Mouse (Mus musculus): Measurements from ENCODE around the gene Lrfn5. TPM values are rescaled to one million over a fixed set of nuclear protein-coding genes. Genes with fewer than 3 reads are reported as not detected.

Gene Lrfn5
- 0.41 and 0.76 TPM in 2 replicates for polyA plus RNA-seq (2014; fragmentation: Nextera tagmentation; extraction: Ambion mirVana)

DNA sequence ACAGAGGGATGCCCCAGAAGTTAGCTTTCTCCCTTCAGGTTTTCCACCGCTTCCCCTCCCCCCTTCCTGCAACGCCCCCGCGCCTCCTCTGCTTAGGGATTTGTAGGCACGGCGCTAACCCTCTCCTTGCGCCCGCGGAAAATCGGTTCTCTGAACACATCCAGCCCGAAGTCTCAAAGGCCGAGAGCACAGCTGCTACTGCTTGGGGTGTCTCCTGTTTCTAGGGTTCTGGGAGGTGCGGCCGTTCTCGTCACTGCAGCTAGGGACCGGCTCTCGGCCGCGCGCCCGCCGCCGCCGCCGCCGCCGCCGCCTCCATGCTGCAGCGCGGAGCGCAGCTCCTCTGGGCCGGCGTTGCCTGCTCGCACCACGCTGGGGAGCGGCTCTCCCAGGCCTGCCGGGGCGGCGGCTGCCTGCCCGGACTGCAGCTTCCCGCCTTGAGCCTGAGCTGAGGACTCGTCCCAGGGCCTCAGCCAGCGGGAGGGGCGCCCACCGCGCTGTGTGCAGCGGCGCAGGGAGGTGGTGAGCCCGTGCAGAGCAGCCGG lies at the start of gene Lrfn5:
Lrfn5 (plus strand) TSS at position 322 of the 542 bp plus-strand sequence.
- no peak within 1 kb of the TSS for H3K27ac ChIP-seq (replicated peaks; ENCODE audit: low read depth, low read length)
- H3K4me3 ChIP-seq (ENCODE audit: low read depth, low read length), result peak within 1 kb of the TSS; percentile 48
- peak within 1 kb of the TSS; percentile 58 for H3K9ac ChIP-seq (ENCODE audit: low read length)
- H3K9me3 ChIP-seq (ENCODE audit: control insufficient read depth, low read length), result no peaks in the 10 kb centered on the region
- ATAC-seq (ENCODE audit: insufficient number of reproducible peaks, low FRiP score, low TSS enrichment, low read depth) (peak; percentile 87), DNase-seq (ENCODE audit: low spot score) (peak; percentile 78)
- H3K4me1 ChIP-seq (ENCODE audit: control insufficient read depth, insufficient read depth, low read length), result 0 out of 2 replicates have a peak, but pooled peaks cover 6% of the 10 kb centered on the region
- no peaks in the 10 kb centered on the region for H3K36me3 ChIP-seq (ENCODE audit: control insufficient read depth, insufficient read depth, low read length)
- peaks cover 29% of the 10 kb centered on the region for H3K27me3 ChIP-seq (ENCODE audit: control insufficient read depth, insufficient read depth, low read length)
- WGBS, result under 1% methylated on average over 34 of the region's 50 CpGs
- H3K4me2 ChIP-seq (ENCODE audit: low read depth, severe bottlenecking), result peak within 1 kb of the TSS; percentile 75

DNA sequence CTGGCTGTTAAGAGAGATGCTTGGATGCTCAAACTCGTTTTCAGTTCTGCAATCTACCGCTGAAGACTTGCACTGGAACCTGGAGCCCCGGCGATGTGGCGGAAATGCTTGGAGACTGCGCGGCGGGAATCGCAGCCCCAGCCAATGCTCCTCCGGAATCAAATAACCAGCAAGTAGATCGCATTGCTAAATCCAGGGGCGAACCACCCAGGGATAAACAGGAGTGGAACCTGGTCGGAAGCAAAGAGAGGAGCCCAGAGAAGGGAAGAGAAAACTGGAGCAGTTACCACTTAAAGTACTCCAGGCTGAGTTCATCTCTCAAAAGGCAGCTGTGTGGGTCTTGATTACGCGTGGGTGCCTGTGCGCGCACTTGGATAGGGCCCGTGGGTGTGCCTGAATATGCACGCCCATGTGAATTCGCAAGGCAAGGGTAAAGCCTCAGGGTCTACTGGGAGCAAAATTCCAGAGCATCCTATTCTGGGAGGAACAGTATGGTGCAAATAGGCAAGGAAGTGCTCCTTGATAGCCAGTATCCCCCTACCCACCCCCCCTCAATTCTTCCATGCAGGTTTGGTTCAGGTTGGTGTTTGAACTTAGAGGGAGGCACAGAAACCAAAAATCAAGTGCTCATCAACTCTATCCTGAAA lies 1.3 kb upstream of the Lrfn5 start:
- no peak for ATAC-seq (ENCODE audit: insufficient number of reproducible peaks, low FRiP score, low TSS enrichment, low read depth)
- 2% methylated on average over 20 of the region's 20 CpGs for WGBS
- DNase-seq (ENCODE audit: low spot score), result peak; percentile 49
- Histone ChIP-seq H3K36me3 (ENCODE audit: control insufficient read depth, insufficient read depth, low read length) (no peaks in the 10 kb centered on the region), H3K4me1 (ENCODE audit: control insufficient read depth, insufficient read depth, low read length) (0 out of 2 replicates have a peak, but pooled peaks cover 6% of the 10 kb centered on the region), H3K27ac (replicated peaks; ENCODE audit: low read depth, low read length) (no peak overlapping the region), H3K9me3 (ENCODE audit: control insufficient read depth, low read length) (no peaks in the 10 kb centered on the region), H3K4me2 (ENCODE audit: low read depth, severe bottlenecking) (peak overlapping the region; percentile 36; the same call in 1 of the 2 replicates), H3K4me3 (ENCODE audit: low read depth, low read length) (peak overlapping the region; percentile 20), H3K27me3 (ENCODE audit: control insufficient read depth, insufficient read depth, low read length) (peaks cover 29% of the 10 kb centered on the region), H3K9ac (ENCODE audit: low read length) (no peak overlapping the region)

DNA sequence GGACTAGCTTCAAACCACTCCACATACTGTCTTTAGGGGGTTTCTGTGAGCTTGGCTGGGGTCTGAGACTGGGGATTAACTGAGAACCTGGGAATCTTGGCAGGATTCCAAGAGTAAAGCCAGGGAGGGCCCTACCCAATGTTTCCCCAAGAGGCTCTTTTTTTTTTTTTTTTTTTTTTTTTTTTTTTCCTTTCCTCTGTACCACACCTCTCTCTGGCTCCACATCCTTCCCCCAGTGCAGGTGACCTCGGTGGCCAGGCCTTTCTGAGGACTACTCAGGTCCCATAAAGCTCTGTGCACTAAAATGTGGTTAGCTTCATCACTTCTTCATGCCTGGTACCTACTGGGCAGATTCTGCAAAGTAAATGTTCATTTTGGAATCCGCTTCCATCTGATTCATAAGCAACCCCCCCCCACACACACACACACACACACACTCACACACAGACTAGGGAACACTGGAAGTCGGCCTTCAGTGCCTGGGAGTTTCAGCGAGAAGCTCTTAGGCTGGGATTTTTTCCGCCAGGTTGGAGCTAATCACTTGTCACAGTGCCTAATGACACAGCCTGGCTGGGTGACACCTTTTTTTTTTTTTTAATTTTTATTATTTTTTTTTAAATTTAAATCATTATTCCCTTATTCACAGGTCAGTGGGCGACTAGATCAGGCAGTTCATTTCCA lies 662 bp upstream of the Lrfn5 start:
- no peak for DNase-seq (ENCODE audit: low spot score)
- H3K9ac ChIP-seq (ENCODE audit: low read length), result peak overlapping the region; percentile 58; the same call in 1 of the 2 replicates

DNA sequence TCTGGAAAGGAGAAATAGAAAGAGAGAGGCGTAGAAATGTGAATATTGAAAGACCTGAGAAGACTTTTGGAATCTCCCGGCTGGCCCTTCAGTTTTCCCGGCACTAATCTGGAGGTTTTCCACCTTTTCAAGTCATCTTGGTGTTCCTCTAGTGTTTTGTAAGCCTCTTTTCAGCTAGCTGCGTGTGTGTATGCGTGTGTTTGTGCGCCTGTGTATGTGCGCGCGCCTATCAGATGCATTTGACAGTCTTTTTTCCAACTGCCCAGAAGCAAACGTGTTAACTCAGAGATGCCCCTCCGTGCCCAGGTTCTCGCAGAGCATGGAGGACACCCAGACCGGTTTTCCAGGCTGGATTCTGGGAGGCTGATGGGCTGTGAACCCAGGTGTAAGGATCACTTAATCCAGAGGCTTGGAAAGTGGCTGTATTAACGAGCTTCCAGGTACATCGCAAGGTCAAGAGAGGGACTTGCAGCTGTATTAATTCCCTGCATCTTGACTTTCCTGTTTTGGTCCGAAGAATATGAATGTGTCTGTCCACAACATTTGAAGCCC lies 757 bp downstream of the Lrfn5 start:
- H3K27me3 ChIP-seq (ENCODE audit: control insufficient read depth, insufficient read depth, low read length), result peaks cover 29% of the 10 kb centered on the region
- peak; percentile 58 for DNase-seq (ENCODE audit: low spot score)

More for the DNA sequence above, 662 bp upstream of the Lrfn5 start:
- Histone ChIP-seq H3K27ac (replicated peaks; ENCODE audit: low read depth, low read length) (no peak overlapping the region), H3K36me3 (ENCODE audit: control insufficient read depth, insufficient read depth, low read length) (no peaks in the 10 kb centered on the region), H3K4me2 (ENCODE audit: low read depth, severe bottlenecking) (peak overlapping the region; percentile 75), H3K4me3 (ENCODE audit: low read depth, low read length) (peak overlapping the region; percentile 48), H3K4me1 (ENCODE audit: control insufficient read depth, insufficient read depth, low read length) (0 out of 2 replicates have a peak, but pooled peaks cover 6% of the 10 kb centered on the region), H3K27me3 (ENCODE audit: control insufficient read depth, insufficient read depth, low read length) (peaks cover 29% of the 10 kb centered on the region), H3K9me3 (ENCODE audit: control insufficient read depth, low read length) (no peaks in the 10 kb centered on the region)
- peak; percentile 57 for ATAC-seq (ENCODE audit: insufficient number of reproducible peaks, low FRiP score, low TSS enrichment, low read depth)
- WGBS, result 4% methylated on average over 6 of the region's 6 CpGs

DNA sequence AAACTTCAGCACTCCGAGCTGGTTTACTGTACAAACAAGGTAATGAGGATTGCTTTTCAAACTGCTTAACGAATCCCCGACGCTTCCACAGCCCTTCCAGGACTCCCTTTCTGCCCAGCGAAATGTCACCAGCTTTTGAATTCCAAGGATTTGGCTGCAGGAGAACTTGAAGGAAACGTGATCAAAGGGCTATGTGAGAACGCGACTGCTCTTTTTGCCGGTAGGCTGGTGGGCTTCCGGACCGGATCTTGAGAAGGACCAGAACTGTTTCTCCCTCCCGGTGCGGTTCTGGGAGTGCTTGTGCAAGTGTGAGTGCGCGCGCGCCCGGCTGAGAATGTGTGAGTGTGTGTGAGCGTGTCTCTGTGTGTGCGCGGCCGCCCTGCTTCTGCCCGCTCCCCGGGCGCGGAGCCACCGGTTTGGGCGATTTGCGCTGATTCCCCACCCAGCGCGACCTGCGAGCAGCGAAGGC lies 1.3 kb downstream of the Lrfn5 start:
- 0 out of 2 replicates have a peak, but pooled peaks cover 6% of the 10 kb centered on the region for H3K4me1 ChIP-seq (ENCODE audit: control insufficient read depth, insufficient read depth, low read length)
- no peak overlapping the region for H3K9ac ChIP-seq (ENCODE audit: low read length)
- ATAC-seq (ENCODE audit: insufficient number of reproducible peaks, low FRiP score, low TSS enrichment, low read depth), result no peak
- under 1% methylated on average over 33 of the region's 33 CpGs for WGBS
- H3K36me3 ChIP-seq (ENCODE audit: control insufficient read depth, insufficient read depth, low read length), result no peaks in the 10 kb centered on the region
- H3K4me3 ChIP-seq (ENCODE audit: low read depth, low read length), result peak overlapping the region; percentile 48
- peaks cover 29% of the 10 kb centered on the region for H3K27me3 ChIP-seq (ENCODE audit: control insufficient read depth, insufficient read depth, low read length)
- peak overlapping the region; percentile 75 for H3K4me2 ChIP-seq (ENCODE audit: low read depth, severe bottlenecking)
- no peak overlapping the region for H3K27ac ChIP-seq (replicated peaks; ENCODE audit: low read depth, low read length)
- DNase-seq (ENCODE audit: low spot score), result no peak
- H3K9me3 ChIP-seq (ENCODE audit: control insufficient read depth, low read length), result no peaks in the 10 kb centered on the region

More for the DNA sequence above, 757 bp downstream of the Lrfn5 start:
- Histone ChIP-seq H3K27ac (replicated peaks; ENCODE audit: low read depth, low read length) (no peak overlapping the region), H3K4me2 (ENCODE audit: low read depth, severe bottlenecking) (peak overlapping the region; percentile 75), H3K4me3 (ENCODE audit: low read depth, low read length) (peak overlapping the region; percentile 48), H3K9ac (ENCODE audit: low read length) (no peak overlapping the region), H3K4me1 (ENCODE audit: control insufficient read depth, insufficient read depth, low read length) (0 out of 2 replicates have a peak, but pooled peaks cover 6% of the 10 kb centered on the region), H3K36me3 (ENCODE audit: control insufficient read depth, insufficient read depth, low read length) (no peaks in the 10 kb centered on the region), H3K9me3 (ENCODE audit: control insufficient read depth, low read length) (no peaks in the 10 kb centered on the region)
- WGBS, result 3% methylated on average over 16 of the region's 16 CpGs
- no peak for ATAC-seq (ENCODE audit: insufficient number of reproducible peaks, low FRiP score, low TSS enrichment, low read depth)

DNA sequence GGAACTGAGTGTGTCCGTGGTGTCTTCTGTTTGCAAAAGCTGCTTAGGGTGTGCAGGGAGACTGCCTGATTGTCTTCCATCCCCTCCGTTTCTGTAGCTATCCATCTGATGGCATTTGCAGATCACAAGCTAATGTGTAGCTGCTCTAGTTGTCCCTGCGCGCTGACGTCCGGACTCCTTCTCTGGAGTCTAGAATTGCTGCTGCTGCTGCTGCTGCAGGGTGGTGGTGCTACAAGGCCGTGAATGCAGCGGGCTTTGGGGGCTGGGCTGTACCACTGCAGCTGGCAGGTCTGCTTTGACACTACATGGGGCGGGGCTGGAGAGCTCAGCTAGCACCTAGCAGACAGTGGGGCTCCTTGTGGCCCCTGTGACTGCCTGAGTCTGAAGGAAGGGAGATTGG lies 3.2 kb downstream of the Lrfn5 start:
- no peak overlapping the region for H3K27ac ChIP-seq (replicated peaks; ENCODE audit: low read depth, low read length)
- H3K9me3 ChIP-seq (ENCODE audit: control insufficient read depth, low read length), result no peaks in the 10 kb centered on the region
- H3K4me2 ChIP-seq (ENCODE audit: low read depth, severe bottlenecking), result peak overlapping the region; percentile 7; the same call in 1 of the 2 replicates
- H3K4me1 ChIP-seq (ENCODE audit: control insufficient read depth, insufficient read depth, low read length), result 0 out of 2 replicates have a peak, but pooled peaks cover 6% of the 10 kb centered on the region
- peak; percentile 57 for DNase-seq (ENCODE audit: low spot score)
- under 1% methylated on average over 9 of the region's 9 CpGs for WGBS
- no peak for ATAC-seq (ENCODE audit: insufficient number of reproducible peaks, low FRiP score, low TSS enrichment, low read depth)
- peaks cover 23% of the 10 kb centered on the region for H3K27me3 ChIP-seq (ENCODE audit: control insufficient read depth, insufficient read depth, low read length)
- no peak overlapping the region for H3K4me3 ChIP-seq (ENCODE audit: low read depth, low read length)
- no peaks in the 10 kb centered on the region for H3K36me3 ChIP-seq (ENCODE audit: control insufficient read depth, insufficient read depth, low read length)
- H3K9ac ChIP-seq (ENCODE audit: low read length), result no peak overlapping the region

DNA sequence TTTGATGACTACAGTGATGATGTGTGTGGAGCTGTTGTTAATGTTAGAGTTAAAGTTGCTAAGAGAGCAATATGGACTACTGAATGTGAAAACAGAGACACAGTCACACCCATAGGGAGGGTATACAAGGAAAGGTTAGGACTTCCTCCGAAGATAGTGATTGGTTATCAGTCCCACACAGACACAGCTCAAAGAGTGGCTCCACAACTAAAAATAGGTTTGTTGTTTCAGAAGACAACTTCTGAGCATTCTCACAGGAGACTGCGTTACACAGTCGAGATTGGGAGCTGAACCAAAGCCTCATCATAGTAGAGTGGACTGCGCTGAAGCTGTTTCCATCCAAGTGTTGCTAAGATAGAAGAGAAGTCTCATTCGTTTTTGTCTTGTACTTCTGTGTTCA lies 57.0 kb downstream of the Lrfn5 start:
- Histone ChIP-seq H3K36me3 (ENCODE audit: control insufficient read depth, insufficient read depth, low read length) (no peaks in the 10 kb centered on the region), H3K9ac (ENCODE audit: low read length) (no peak overlapping the region), H3K27ac (replicated peaks; ENCODE audit: low read depth, low read length) (no peak overlapping the region), H3K9me3 (ENCODE audit: control insufficient read depth, low read length) (no peaks in the 10 kb centered on the region), H3K4me1 (ENCODE audit: control insufficient read depth, insufficient read depth, low read length) (no peaks in the 10 kb centered on the region), H3K27me3 (ENCODE audit: control insufficient read depth, insufficient read depth, low read length) (no peaks in the 10 kb centered on the region), H3K4me2 (ENCODE audit: low read depth, severe bottlenecking) (no peak overlapping the region), H3K4me3 (ENCODE audit: low read depth, low read length) (no peak overlapping the region)
- DNase-seq (ENCODE audit: low spot score), result no peak
- no peak for ATAC-seq (ENCODE audit: insufficient number of reproducible peaks, low FRiP score, low TSS enrichment, low read depth)
- WGBS, result 87% methylated on average over 5 of the region's 5 CpGs

DNA sequence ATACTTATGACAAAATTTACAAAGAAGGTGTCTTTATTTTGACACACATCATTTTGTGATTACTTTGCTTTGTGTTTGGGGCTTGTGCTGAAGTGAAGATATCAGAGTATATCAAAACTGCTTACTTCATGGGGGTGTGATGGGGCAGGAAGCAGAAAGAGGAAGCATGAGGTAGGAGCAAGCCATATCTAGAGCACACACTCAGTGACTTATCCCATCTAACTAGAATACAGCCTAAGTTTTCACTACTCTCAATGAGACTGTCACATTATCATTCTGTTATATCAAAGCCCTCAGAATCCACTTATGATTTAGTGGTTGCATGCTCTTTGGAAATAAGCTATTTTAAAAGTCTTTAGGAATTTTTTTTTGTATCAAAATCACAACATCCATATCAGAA lies 77.4 kb downstream of the Lrfn5 start:
- Histone ChIP-seq H3K27ac (replicated peaks; ENCODE audit: low read depth, low read length) (no peak overlapping the region), H3K27me3 (ENCODE audit: control insufficient read depth, insufficient read depth, low read length) (no peaks in the 10 kb centered on the region), H3K9ac (ENCODE audit: low read length) (no peak overlapping the region), H3K36me3 (ENCODE audit: control insufficient read depth, insufficient read depth, low read length) (no peaks in the 10 kb centered on the region), H3K9me3 (ENCODE audit: control insufficient read depth, low read length) (no peaks in the 10 kb centered on the region), H3K4me1 (ENCODE audit: control insufficient read depth, insufficient read depth, low read length) (no peaks in the 10 kb centered on the region), H3K4me2 (ENCODE audit: low read depth, severe bottlenecking) (no peak overlapping the region), H3K4me3 (ENCODE audit: low read depth, low read length) (no peak overlapping the region)
- no peak for ATAC-seq (ENCODE audit: insufficient number of reproducible peaks, low FRiP score, low TSS enrichment, low read depth)
- DNase-seq (ENCODE audit: low spot score), result no peak

Measured in limb, embryonic 11.5 days (tissue).